Mouse (Mus musculus) midbrain, embryonic 13.5 days (tissue): ENCODE measurements around the gene Bpgm. TPM values are rescaled to one million over a fixed set of nuclear protein-coding genes. Genes with fewer than 3 reads are reported as not detected.

ENCODE experiments used
- ATAC-seq: fragments of 200-750 bp; cut with Nextera tagmentation; 2 replicates; pipeline ENCODE4 v1.8.0; 2017; ENCODE audit warnings: mild to moderate bottlenecking, moderate TSS enrichment, moderate library complexity
- H3K27ac ChIP-seq: fragments of 300-500 bp; sonication (generic); 2 replicates; pipeline ENCODE4 v1.5.1; 2015; ENCODE audit warnings: inconsistent platforms, mild to moderate bottlenecking, moderate library complexity
- H3K27me3 ChIP-seq: fragments of 300-500 bp; sonication (generic); 2 replicates; pipeline ENCODE4 v1.6.1; 2015; ENCODE audit warnings: mild to moderate bottlenecking, inconsistent platforms
- H3K36me3 ChIP-seq: fragments of 300-500 bp; sonication (generic); 2 replicates; pipeline ENCODE4 v1.6.1; 2015; ENCODE audit warnings: mild to moderate bottlenecking, inconsistent platforms
- H3K4me1 ChIP-seq: fragments of 300-500 bp; sonication (generic); replicated peaks from 2 replicates; pipeline ENCODE4 v1.6.1; 2015; ENCODE audit warnings: inconsistent platforms
- H3K4me2 ChIP-seq: fragments of 300-500 bp; sonication (generic); replicated peaks from 2 replicates; pipeline ENCODE4 v1.6.1; 2015; ENCODE audit warnings: moderate library complexity, mild to moderate bottlenecking, inconsistent platforms
- H3K4me3 ChIP-seq: fragments of 300-500 bp; sonication (generic); replicated peaks from 2 replicates; pipeline ENCODE4 v1.5.1; 2015; ENCODE audit warnings: mild to moderate bottlenecking, inconsistent platforms
- H3K9ac ChIP-seq: fragments of 300-500 bp; sonication (generic); replicated peaks from 2 replicates; pipeline ENCODE4 v1.6.1; 2015; ENCODE audit warnings: mild to moderate bottlenecking, inconsistent platforms
- H3K9me3 ChIP-seq: fragments of 300-500 bp; sonication (generic); 2 replicates; pipeline ENCODE4 v1.6.1; 2016; ENCODE audit warnings: mild to moderate bottlenecking, inconsistent platforms
- WGBS: fragments of 180-500 bp; shearing (Covaris S2); methylation state at CpG from one replicate; pipeline ENCODE4 v1.1.7; 2015; 5-methylcytosine and 5-hydroxymethylcytosine counted together
- polyA plus RNA-seq: library from polyadenylated mRNA; unstranded; fragments of >200 nt; fragmentation: Nextera tagmentation; extraction: Ambion mirVana; gene quantifications from 2 replicates; pipeline ENCODE4 v1.2.1, GENCODE M21; 2015

Bpgm gene
- polyA plus RNA-seq, 1 experiment from 2014 or later = 93.7 TPM

DNA sequence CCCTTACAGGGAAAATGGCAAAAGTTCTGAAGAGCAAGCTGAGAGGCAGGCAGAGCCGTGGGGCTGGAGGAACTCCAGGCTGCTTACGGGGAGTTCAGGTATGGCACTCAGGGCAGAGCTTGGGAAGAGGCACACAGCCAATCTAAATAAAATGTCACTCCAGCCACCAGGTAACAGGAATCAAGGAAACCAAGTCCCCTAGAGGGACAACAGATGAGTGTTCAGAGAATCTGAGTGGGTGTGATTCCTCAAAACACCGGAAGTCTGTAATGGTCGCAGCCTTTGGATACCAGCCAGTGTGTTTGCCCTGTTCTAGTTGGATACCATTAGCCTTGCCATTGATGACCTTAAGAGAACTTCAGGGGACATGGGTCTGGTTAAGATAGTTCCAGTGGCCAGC is 66.9 kb downstream of the Bpgm start:
- ATAC-seq = no peak
- Histone ChIP-seq H3K27ac (no peak overlapping the region), H3K27me3 (no peaks in the 10 kb centered on the region), H3K9me3 (no peaks in the 10 kb centered on the region), H3K9ac (no peak overlapping the region), H3K36me3 (no peaks in the 10 kb centered on the region), H3K4me1 (peaks cover 8% of the 10 kb centered on the region), H3K4me3 (no peak overlapping the region), H3K4me2 (no peak overlapping the region)
- WGBS = 87% methylated on average over 4 of the region's 4 CpGs

DNA sequence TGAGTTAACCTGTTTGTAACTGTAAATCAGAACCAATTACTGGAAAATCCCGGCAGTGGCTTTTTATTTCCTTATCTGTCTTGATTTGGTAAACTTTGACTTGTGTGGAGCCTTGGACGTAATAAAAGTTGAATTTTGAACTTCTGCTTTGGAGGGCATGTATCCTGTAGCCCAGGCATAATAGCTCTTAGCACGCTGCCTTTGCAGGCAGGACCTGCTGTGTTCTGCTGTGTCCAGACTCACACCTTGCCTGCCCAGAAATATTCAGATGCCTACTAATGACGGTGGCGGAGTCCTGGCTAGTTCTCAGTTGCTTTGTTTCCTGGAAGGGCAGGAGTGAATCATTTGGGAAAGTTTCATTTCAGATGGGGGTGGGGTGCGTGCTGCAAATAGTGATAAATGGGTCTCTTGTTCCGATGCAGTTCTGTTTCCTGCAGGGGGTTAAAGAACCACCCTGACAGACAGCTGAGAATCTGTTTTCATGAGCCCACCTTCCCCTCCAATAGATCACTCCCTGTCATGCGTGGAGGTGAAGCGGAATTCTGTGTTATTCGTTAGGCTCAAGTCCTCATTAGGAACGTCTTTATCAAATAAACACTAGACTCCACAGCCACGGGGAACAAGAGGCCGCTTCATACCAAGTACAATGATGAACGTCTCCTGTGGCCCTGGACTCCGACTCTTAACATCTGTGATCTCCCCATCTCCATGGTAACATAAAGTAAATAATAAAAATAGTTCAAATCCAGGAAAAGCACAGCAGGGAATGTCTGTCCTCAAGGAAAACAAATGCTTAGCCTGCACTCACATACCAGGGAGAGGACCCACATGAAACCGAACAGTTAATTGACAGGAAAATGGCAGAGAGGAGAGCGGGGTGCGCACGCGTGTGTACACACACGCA is 67.5 kb downstream of the Bpgm start:
- Histone ChIP-seq H3K36me3 (no peaks in the 10 kb centered on the region), H3K4me1 (peaks cover 11% of the 10 kb centered on the region), H3K9me3 (no peaks in the 10 kb centered on the region), H3K9ac (no peak overlapping the region), H3K4me2 (no peak overlapping the region), H3K27ac (no peak overlapping the region), H3K4me3 (no peak overlapping the region), H3K27me3 (no peaks in the 10 kb centered on the region)
- peak; percentile 53; the same call in 1 of the 2 replicates for ATAC-seq
- 64% methylated on average over 21 of the region's 21 CpGs for WGBS

DNA sequence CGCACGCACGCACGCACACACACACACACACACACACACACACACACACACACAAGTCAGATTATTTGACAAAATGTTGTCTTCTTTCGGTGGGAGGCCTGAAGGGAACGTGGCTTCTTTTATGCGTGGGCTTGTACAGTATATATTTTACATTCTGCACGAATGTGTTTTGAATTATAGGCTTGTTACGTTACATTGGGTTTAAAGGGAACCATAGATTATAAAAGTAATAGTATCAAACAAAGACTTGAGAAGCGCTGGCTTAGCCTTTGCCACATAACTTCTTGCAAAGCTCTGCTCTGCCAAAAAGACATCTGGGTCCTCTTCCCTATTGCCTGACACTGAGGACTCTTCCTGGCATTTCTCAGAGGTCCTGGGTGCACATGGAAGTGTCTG is 68.2 kb downstream of the Bpgm start:
- Histone ChIP-seq H3K9me3 (no peaks in the 10 kb centered on the region), H3K27me3 (no peaks in the 10 kb centered on the region), H3K9ac (no peak overlapping the region), H3K4me2 (no peak overlapping the region), H3K27ac (0 out of 2 replicates have a peak overlapping the region, but pooled peaks have one; percentile 47), H3K4me1 (peaks cover 12% of the 10 kb centered on the region), H3K4me3 (no peak overlapping the region), H3K36me3 (no peaks in the 10 kb centered on the region)
- 90% methylated on average over 10 of the region's 10 CpGs for WGBS
- no peak for ATAC-seq

DNA sequence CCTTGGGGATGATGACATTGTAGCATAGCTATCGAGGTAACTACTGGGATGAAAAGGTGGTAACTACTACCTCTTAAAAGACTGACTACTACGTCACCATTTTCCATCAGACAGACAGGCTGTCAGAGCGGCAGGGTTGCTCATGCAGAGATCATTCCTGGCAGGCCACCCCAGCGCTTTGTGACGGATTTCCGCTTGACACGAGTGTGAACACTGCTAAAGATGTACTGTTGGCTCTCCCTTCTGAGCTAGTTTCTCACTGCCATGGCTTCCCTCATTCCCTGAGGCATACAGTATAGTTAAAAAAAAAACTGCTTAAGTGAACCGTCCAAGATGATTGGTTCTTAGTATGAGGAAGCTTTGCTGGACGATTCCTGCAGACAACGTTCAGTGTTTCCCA is 69.3 kb downstream of the Bpgm start:
- Histone ChIP-seq H3K9ac (no peak overlapping the region), H3K9me3 (no peaks in the 10 kb centered on the region), H3K27ac (no peak overlapping the region), H3K27me3 (no peaks in the 10 kb centered on the region), H3K36me3 (no peaks in the 10 kb centered on the region), H3K4me3 (no peak overlapping the region), H3K4me1 (peaks cover 12% of the 10 kb centered on the region), H3K4me2 (no peak overlapping the region)
- WGBS = 81% methylated on average over 10 of the region's 10 CpGs
- ATAC-seq = no peak

DNA sequence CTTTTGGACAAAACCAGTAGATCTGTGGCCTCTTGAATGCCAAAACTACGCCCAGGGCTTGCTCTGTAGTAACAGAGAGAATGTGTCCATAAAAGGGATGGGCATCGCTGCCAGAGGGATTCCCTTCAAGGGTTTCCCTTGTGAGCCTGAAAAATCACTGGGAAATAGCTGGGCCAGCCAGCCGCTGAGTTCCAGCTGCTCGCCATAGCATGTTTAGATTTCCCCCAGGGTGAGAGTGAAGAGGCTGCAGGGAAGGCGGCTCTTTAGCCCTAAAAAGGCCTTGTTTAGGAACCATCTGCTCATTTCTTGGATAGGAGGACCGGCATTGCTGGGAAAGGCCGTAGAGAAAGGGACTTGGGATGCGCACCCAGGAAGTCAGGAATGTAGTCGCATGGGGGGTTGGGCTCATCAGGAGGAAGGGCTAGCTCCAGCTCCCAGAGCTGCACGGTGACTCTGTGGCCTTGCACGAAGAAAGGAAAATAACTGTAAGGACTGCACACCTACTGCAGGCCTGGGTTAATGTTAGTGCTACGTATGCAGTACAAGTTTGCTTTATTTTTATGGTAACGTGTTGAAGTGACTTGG is 72.5 kb downstream of the Bpgm start:
- no peak overlapping the region for H3K9ac ChIP-seq
- no peak overlapping the region for H3K4me3 ChIP-seq
- no peak for ATAC-seq
- no peak overlapping the region for H3K27ac ChIP-seq
- H3K27me3 ChIP-seq = no peaks in the 10 kb centered on the region
- H3K9me3 ChIP-seq = no peaks in the 10 kb centered on the region
- WGBS = 60% methylated on average over 13 of the region's 13 CpGs
- no peaks in the 10 kb centered on the region for H3K36me3 ChIP-seq
- H3K4me1 ChIP-seq = peaks cover 8% of the 10 kb centered on the region
- no peak overlapping the region for H3K4me2 ChIP-seq

DNA sequence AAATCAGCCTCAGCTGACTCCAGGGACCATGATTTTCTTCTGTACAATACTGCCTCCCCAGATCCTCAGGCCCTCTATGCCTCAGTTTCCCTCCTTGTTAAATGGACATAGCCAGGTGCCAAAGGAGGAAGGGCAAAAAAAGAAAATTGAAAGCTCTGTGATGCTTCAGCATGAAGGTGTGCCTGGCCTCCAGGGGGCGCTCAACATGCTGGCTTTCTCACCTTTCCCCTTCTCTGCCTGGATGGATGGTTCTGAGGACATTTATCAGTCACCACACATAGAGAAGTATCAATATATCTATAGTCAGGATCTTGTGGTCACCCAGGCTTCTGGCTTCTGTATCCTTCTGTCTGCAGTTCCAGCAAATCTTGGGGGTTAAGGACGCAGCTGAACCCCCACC is 73.0 kb downstream of the Bpgm start:
- no peak for ATAC-seq
- no peak overlapping the region for H3K4me3 ChIP-seq
- H3K36me3 ChIP-seq = no peaks in the 10 kb centered on the region
- H3K4me2 ChIP-seq = no peak overlapping the region
- no peak overlapping the region for H3K27ac ChIP-seq
- H3K27me3 ChIP-seq = no peaks in the 10 kb centered on the region
- H3K9me3 ChIP-seq = no peaks in the 10 kb centered on the region
- H3K4me1 ChIP-seq = 0 out of 2 replicates have a peak, but pooled peaks cover 4% of the 10 kb centered on the region
- H3K9ac ChIP-seq = no peak overlapping the region
- 34% methylated on average over 2 of the region's 2 CpGs for WGBS

DNA sequence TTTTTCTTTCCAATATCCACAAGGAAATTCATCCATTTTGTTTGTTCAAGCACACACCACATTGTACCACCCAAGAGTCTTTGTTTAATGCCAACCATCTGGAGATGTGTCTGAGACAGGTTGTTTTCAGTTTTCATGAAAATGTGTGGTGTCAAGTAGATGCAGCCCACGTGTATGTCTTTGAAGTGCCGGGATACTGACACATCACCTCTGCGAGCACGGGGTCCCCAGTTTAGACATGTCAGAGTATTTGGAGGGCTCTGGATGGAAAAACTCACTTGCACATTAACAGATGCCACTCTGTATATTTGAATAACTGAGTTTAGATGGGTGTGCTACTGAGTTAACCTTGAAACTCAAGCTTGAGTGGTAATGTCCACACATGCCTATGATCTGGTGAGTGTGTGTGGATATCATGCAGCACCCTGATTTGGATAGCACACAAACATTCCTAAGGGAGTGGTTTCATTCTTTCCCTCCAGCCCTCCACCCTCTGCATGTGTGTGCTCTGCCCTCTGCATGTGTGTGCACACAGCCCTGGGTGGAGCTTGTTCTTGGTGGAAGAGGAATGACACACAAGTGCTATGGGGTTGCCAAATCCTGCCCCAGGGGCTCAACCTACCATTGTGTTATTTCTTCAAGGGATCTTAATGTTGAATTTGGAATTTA is 76.6 kb downstream of the Bpgm start:
- 0 out of 2 replicates have a peak, but pooled peaks cover 4% of the 10 kb centered on the region for H3K4me1 ChIP-seq
- H3K36me3 ChIP-seq = no peaks in the 10 kb centered on the region
- no peak overlapping the region for H3K9ac ChIP-seq
- H3K4me3 ChIP-seq = no peak overlapping the region
- no peaks in the 10 kb centered on the region for H3K27me3 ChIP-seq
- H3K9me3 ChIP-seq = no peaks in the 10 kb centered on the region
- no peak for ATAC-seq
- no peak overlapping the region for H3K4me2 ChIP-seq
- H3K27ac ChIP-seq = no peak overlapping the region
- 91% methylated on average over 4 of the region's 4 CpGs for WGBS

DNA sequence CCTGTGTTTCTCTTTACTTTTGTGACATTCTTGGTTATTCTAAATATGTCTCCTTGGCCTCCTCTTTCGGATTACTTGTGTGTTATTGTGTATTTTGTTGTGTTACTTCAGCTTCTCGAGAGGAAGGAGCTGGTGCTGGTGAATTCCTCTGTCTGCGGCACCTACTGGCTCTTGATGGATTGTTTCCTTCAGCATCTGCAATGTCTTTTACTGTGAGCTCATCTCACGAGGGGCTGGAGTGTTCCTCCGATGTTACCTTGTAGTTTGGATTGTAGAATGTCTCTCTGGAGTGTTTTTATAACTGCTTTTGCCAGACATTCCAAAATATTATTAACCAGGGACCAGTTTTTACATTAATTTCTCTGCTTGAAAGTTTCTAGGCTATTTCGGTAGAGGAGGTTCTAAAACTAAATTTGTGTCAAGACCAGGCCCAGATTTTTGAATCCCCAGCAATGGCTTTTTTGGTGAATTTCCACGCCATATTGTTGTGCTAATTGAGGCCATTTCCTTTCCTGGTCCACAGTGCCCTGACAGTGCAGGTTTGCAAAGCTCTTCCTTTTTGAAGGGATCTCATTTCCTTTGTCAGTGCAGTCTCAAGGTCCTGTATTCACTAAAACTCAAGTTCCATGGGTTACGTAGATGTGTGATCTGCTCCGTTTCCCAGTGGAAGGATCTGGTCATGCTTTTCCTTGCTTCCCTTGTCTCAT is 78.4 kb downstream of the Bpgm start:
- Histone ChIP-seq H3K9me3 (no peaks in the 10 kb centered on the region), H3K4me2 (no peak overlapping the region), H3K4me1 (no peaks in the 10 kb centered on the region), H3K27ac (no peak overlapping the region), H3K36me3 (no peaks in the 10 kb centered on the region), H3K9ac (no peak overlapping the region), H3K27me3 (no peaks in the 10 kb centered on the region), H3K4me3 (no peak overlapping the region)
- ATAC-seq = no peak
- 83% methylated on average over 9 of the region's 9 CpGs for WGBS

Other genes with a start within 250 kb of the Bpgm start
- 103 and 107 TPM in 2 replicates for gene Akr1b3, start 158.7 kb upstream of the Bpgm start, polyA plus RNA-seq
- gene Akr1b8, start 122.1 kb upstream of the Bpgm start, polyA plus RNA-seq = 6.8 and 10.1 TPM in 2 replicates
- 8.1 and 8.4 TPM in 2 replicates for gene Akr1b10, start 92.0 kb upstream of the Bpgm start, polyA plus RNA-seq
- gene Akr1b7, start 63.9 kb upstream of the Bpgm start, polyA plus RNA-seq = not detected in 2 replicates
- 78.9 and 83.7 TPM in 2 replicates for gene Cald1, start 122.3 kb downstream of the Bpgm start, polyA plus RNA-seq